Mouse (Mus musculus) liver, postnatal 0 days (tissue): Measurements from ENCODE around the gene Mink1. TPM values are rescaled to one million over a fixed set of nuclear protein-coding genes. Genes with fewer than 3 reads are reported as not detected.

ENCODE experiments used
- ATAC-seq: fragments of 200-750 bp; cut with Nextera tagmentation; 2 replicates; pipeline ENCODE4 v1.8.0; 2017; ENCODE audit warnings: mild to moderate bottlenecking, moderate library complexity
- DNase-seq: peaks from one replicate; pipeline ENCODE4 v3.0.0-alpha.2; 2016
- H3K27ac ChIP-seq: fragments of 300-500 bp; sonication (generic); 2 replicates; pipeline ENCODE4 v1.5.1; 2014; ENCODE audit warnings: antibody characterized with exemption, moderate library complexity, mild to moderate bottlenecking, low read depth
- H3K27me3 ChIP-seq: fragments of 300-500 bp; sonication (generic); 2 replicates; pipeline ENCODE4 v1.6.1; 2014; ENCODE audit warnings: low read length, control low read depth, mixed read lengths; ENCODE audit not compliant: insufficient read depth
- H3K36me3 ChIP-seq: fragments of 300-500 bp; sonication (generic); replicated peaks from 2 replicates; pipeline ENCODE4 v1.6.1; 2014; ENCODE audit warnings: mild to moderate bottlenecking, control low read depth, low read length, moderate library complexity, mixed read lengths; ENCODE audit not compliant: insufficient read depth
- H3K4me1 ChIP-seq: fragments of 300-500 bp; sonication (generic); 2 replicates; pipeline ENCODE4 v1.6.1; 2014; ENCODE audit warnings: antibody characterized with exemption, mild to moderate bottlenecking, control low read depth; ENCODE audit not compliant: insufficient read depth
- H3K4me2 ChIP-seq: fragments of 300-500 bp; sonication (generic); 2 replicates; pipeline ENCODE4 v1.6.1; 2014; ENCODE audit warnings: low read depth, mild to moderate bottlenecking, low read length, moderate library complexity, mixed read lengths
- H3K4me3 ChIP-seq: fragments of 300-500 bp; sonication (generic); 2 replicates; pipeline ENCODE4 v1.5.1; 2014; ENCODE audit warnings: low read depth, low read length
- H3K9ac ChIP-seq: fragments of 300-500 bp; sonication (generic); replicated peaks from 2 replicates; pipeline ENCODE4 v1.6.1; 2014; ENCODE audit warnings: mild to moderate bottlenecking, moderate library complexity
- H3K9me3 ChIP-seq: fragments of 300-500 bp; sonication (generic); 2 replicates; pipeline ENCODE4 v1.6.1; 2016; ENCODE audit warnings: mild to moderate bottlenecking, control low read depth, low read length, mixed read lengths
- CTCF ChIP-seq: sonication (generic); IDR thresholded peaks from 2 replicates; pipeline ENCODE4 v1.5.1; 2016; ENCODE audit warnings: antibody characterized with exemption, low read depth
- EP300 ChIP-seq: IDR thresholded peaks from 2 replicates; pipeline ENCODE4 v1.6.1; 2016; ENCODE audit warnings: antibody characterized with exemption, low read depth, mild to moderate bottlenecking
- WGBS: fragments of 180-500 bp; shearing (Covaris S2); extraction: QIAGEN DNeasy Blood & Tissue Kit; methylation state at CpG from one replicate; pipeline ENCODE4 v1.1.7; 2014; ENCODE audit not compliant: insufficient replicate concordance; 5-methylcytosine and 5-hydroxymethylcytosine counted together
- polyA plus RNA-seq: library from polyadenylated mRNA; unstranded; fragments of >200 nt; fragmentation: Nextera tagmentation; extraction: Ambion mirVana; gene quantifications from 2 replicates; pipeline ENCODE4 v1.2.1, GENCODE M21; 2015

The Mink1 gene
- polyA plus RNA-seq, 1 experiment from 2014 or later, result 3.9 TPM

GRCm38 (mm10) chr11:70650322-70651175, 87.9 kb downstream of the Mink1 start:
- Histone ChIP-seq H3K36me3 (peaks cover 38% of the 10 kb centered on the region), H3K9me3 (no peaks in the 10 kb centered on the region), H3K9ac (peak overlapping the region; percentile 27; the same call in 1 of the 2 replicates), H3K4me2 (peak overlapping the region; percentile 96), H3K4me3 (peak overlapping the region; percentile 100; the same call in 1 of the 2 replicates), H3K27ac (peak overlapping the region; percentile 99), H3K4me1 (peaks cover 52% of the 10 kb centered on the region), H3K27me3 (no peaks in the 10 kb centered on the region)
- no peak for ATAC-seq
- 52% methylated on average over 12 of the region's 12 CpGs for WGBS
- TF ChIP-seq CTCF, result no peak
- no peak for TF ChIP-seq EP300
- DNase-seq, result peak; percentile 57

- 0 out of 2 replicates have a peak overlapping the region, but pooled peaks have one; percentile 100 for H3K9ac ChIP-seq
- peak overlapping the region; percentile 96 for H3K4me2 ChIP-seq
- WGBS, result 52% methylated on average over 2 of the region's 2 CpGs
- TF ChIP-seq CTCF (no peak), EP300 (no peak)
- DNase-seq (no peak), ATAC-seq (no peak)
- H3K27ac ChIP-seq, result peak overlapping the region; percentile 99
- H3K4me1 ChIP-seq, result peaks cover 52% of the 10 kb centered on the region
- H3K27me3 ChIP-seq, result no peaks in the 10 kb centered on the region
- H3K4me3 ChIP-seq, result peak overlapping the region; percentile 100; the same call in 1 of the 2 replicates
- H3K36me3 ChIP-seq, result peaks cover 38% of the 10 kb centered on the region
- H3K9me3 ChIP-seq, result no peaks in the 10 kb centered on the region
Measured at GRCm38 (mm10) chr11:70651391-70651790, 88.7 kb downstream of the Mink1 start.

- no peak for TF ChIP-seq CTCF
- TF ChIP-seq EP300, result no peak
- WGBS, result 26% methylated on average over 12 of the region's 12 CpGs
Measured at GRCm38 (mm10) chr11:70652029-70652883, 89.6 kb downstream of the Mink1 start.

GRCm38 (mm10) chr11:70652884-70653344, 90.2 kb downstream of the Mink1 start:
- no peak for DNase-seq
- Histone ChIP-seq H3K4me2 (peak overlapping the region; percentile 96), H3K4me1 (peaks cover 60% of the 10 kb centered on the region), H3K36me3 (peaks cover 38% of the 10 kb centered on the region), H3K9ac (peak overlapping the region; percentile 100), H3K27me3 (no peaks in the 10 kb centered on the region), H3K4me3 (peak overlapping the region; percentile 100), H3K9me3 (no peaks in the 10 kb centered on the region), H3K27ac (peak overlapping the region; percentile 99)
- no peak for ATAC-seq
- no peak for TF ChIP-seq CTCF
- TF ChIP-seq EP300, result no peak
- WGBS, result 20% methylated on average over 6 of the region's 6 CpGs

More at GRCm38 (mm10) chr11:70652029-70652883, 89.6 kb downstream of the Mink1 start:
- peak; percentile 53 for DNase-seq
- H3K4me3 ChIP-seq, result peak overlapping the region; percentile 100
- no peaks in the 10 kb centered on the region for H3K9me3 ChIP-seq
- H3K4me1 ChIP-seq, result peaks cover 59% of the 10 kb centered on the region
- peaks cover 38% of the 10 kb centered on the region for H3K36me3 ChIP-seq
- H3K9ac ChIP-seq, result peak overlapping the region; percentile 100
- ATAC-seq, result no peak
- no peaks in the 10 kb centered on the region for H3K27me3 ChIP-seq
- H3K4me2 ChIP-seq, result peak overlapping the region; percentile 96
- H3K27ac ChIP-seq, result peak overlapping the region; percentile 99

DNA sequence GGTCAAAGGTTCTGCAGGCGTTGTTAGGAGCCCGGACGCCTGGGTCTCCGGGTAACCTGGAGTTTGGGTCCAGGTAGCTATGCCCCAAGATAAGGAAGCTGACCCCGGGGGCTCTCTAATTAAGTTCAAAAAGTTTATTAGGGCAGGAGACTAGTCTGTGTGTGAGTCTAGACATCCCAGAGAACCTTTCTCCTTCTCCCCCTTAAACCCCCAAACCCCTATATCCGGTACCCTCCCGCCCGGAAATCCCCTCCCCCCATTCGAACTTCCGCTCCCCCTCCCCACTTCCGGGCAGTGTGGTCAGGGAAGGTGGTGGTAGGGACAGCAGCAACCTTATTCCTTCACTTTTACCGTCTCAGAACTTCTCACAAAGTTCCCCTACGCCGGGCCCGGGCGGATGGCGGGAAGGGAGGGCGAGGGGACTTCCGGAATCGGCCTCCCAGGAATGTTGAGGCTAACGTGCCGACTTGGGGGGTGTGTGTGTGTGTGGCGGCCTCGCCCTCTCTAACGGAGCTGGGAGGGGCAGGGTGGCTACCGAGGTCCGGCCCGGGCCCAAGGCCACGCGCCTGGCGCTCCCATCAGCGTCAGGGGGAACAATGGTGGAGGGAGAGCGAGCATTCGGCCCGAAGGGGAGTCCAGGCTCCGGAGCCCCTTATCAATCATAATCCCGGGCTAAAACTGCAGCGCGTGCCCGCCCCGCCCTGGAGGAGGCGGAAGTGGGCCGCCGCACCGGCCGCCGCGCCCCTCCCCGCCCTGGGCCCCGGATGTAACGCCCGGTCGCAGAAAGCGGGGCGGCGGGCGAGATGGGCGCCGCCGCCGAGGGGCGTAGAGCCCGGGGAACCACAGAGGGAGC, 90.9 kb downstream of the Mink1 start:
- DNase-seq (peak; percentile 86), ATAC-seq (peak; percentile 65)
- no peak for TF ChIP-seq CTCF
- TF ChIP-seq EP300, result no peak; the same call in 1 of the 2 replicates
- Histone ChIP-seq H3K9ac (peak overlapping the region; percentile 100), H3K4me3 (peak overlapping the region; percentile 100), H3K9me3 (no peaks in the 10 kb centered on the region), H3K4me2 (peak overlapping the region; percentile 96), H3K27ac (peak overlapping the region; percentile 99), H3K4me1 (peaks cover 57% of the 10 kb centered on the region), H3K27me3 (no peaks in the 10 kb centered on the region), H3K36me3 (peaks cover 38% of the 10 kb centered on the region)
- under 1% methylated on average over 53 of the region's 63 CpGs for WGBS
